Mouse (Mus musculus): ENCODE results near the gene Gnaq. TPM values are rescaled to one million over a fixed set of nuclear protein-coding genes. Genes with fewer than 3 reads are reported as not detected.

Gnaq gene
- polyA plus RNA-seq, 1 experiment, result 244 TPM

DNA sequence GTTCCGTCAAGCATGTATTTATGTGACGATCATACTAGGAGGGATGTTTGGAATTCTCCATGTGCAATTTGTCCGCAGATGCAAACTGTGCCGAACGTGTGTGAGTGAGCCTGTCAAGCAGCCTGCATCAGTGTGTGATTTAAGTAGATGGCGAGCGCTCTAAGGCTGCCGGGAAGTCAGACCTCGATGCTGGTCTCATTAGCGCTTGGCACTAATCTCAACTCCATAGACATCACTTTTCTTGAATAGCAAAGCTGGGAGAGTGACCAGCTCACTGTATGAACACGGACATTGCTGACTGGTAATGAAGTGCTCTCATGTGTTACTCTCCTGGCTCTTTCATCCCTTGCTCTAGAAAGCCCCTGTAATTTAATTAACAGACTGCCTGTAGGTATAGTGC is 252.3 kb downstream of the Gnaq start:
- H3K4me1 ChIP-seq (ENCODE audit: control insufficient read depth, insufficient read depth, low read length), result peaks cover 8% of the 10 kb centered on the region; the same call in 1 of the 2 replicates
- H3K4me3 ChIP-seq (ENCODE audit: insufficient read depth, low read depth, low read length), result no peak overlapping the region
- H3K27ac ChIP-seq (ENCODE audit: insufficient read depth, low read depth, low read length), result no peak overlapping the region
- 60% methylated on average over 11 of the region's 11 CpGs for WGBS
- TF ChIP-seq POLR2A (IDR thresholded peaks at IDR 0.05; ENCODE audit: insufficient read depth, low read depth, low read length) (no peak), CTCF (IDR thresholded peaks at IDR 0.05; ENCODE audit: insufficient read depth, low read depth, low read length) (no peak)

DNA sequence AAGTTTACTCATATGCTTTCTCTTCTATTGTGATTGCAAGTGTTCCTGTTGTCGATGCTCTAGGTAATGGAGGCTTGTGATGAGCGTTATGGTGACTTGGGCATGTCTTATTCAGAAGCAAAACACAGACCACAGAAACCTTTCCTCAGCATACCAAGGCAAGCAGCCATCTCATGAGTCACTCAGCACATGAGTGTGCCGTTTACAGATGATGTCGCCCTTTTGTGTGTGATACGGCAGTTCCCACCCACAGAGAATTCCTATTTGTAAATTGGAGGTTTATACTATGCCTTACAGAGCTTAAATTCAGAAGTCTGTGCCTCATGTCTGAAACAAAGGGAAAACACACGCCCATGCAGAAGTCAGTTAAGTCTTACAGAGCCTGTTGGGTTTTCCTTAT is 253.9 kb downstream of the Gnaq start:
- Histone ChIP-seq H3K27ac (ENCODE audit: insufficient read depth, low read depth, low read length) (no peak overlapping the region), H3K4me3 (ENCODE audit: insufficient read depth, low read depth, low read length) (no peak overlapping the region), H3K4me1 (ENCODE audit: control insufficient read depth, insufficient read depth, low read length) (peaks cover 8% of the 10 kb centered on the region; the same call in 1 of the 2 replicates)
- 22% methylated on average over 6 of the region's 6 CpGs for WGBS
- TF ChIP-seq CTCF (IDR thresholded peaks at IDR 0.05; ENCODE audit: insufficient read depth, low read depth, low read length) (no peak), POLR2A (IDR thresholded peaks at IDR 0.05; ENCODE audit: insufficient read depth, low read depth, low read length) (no peak)

DNA sequence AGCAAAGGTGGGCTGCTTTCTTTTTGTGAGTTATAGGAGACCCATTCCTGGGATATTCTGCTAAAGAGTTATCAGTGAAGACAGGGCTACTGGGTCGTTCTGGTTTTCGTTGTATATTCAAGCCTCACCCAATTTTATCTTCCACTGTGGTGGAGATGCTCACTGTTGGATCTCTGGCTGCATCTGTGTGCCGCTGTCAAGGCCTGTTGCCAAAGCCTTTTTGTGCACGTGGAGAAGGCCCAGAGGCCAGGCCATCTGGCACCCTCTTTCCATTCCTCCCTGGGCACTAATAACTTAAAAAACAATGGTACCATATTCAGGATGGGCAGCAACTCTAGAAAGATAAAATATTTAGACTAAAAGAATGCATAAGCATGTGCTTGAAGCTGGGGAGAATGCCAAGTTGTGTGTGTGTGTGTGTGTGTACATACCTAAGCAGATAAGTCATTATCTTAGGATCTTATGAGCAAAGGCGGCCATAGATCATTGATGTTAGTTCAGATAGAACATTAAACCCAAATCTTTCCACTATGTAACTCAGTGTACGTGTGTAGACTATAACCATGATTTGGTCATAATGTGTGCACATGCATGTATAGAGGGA is 257.7 kb downstream of the Gnaq start:
- TF ChIP-seq CTCF (IDR thresholded peaks at IDR 0.05; ENCODE audit: insufficient read depth, low read depth, low read length) (no peak), POLR2A (IDR thresholded peaks at IDR 0.05; ENCODE audit: insufficient read depth, low read depth, low read length) (no peak)
- Histone ChIP-seq H3K4me3 (ENCODE audit: insufficient read depth, low read depth, low read length) (no peak overlapping the region), H3K27ac (ENCODE audit: insufficient read depth, low read depth, low read length) (no peak overlapping the region), H3K4me1 (ENCODE audit: control insufficient read depth, insufficient read depth, low read length) (peaks cover 6% of the 10 kb centered on the region; the same call in 1 of the 2 replicates)
- WGBS, result 76% methylated on average over 6 of the region's 6 CpGs

DNA sequence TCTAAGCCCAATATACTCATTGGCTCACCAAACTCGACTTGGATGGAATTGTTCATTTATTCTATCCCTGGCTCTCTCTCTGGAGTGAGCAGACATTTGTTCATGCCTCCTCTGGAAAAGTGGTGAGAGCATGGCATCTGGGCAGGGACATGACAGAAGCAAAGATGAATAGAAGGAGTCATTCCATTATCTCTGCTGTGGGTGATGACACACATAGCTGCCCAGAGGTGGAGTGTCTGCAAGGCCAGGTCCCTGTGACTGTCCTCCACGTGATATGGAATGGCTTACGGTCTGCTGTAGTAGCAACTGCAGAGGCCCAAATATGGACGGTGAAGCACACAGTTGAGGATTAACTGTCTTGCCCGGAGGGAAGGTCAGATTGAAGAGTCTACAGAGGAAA is 261.8 kb downstream of the Gnaq start:
- H3K4me1 ChIP-seq (ENCODE audit: control insufficient read depth, insufficient read depth, low read length), result no peaks in the 10 kb centered on the region
- TF ChIP-seq POLR2A (IDR thresholded peaks at IDR 0.05; ENCODE audit: insufficient read depth, low read depth, low read length), result no peak
- WGBS, result 90% methylated on average over 5 of the region's 5 CpGs
- H3K27ac ChIP-seq (ENCODE audit: insufficient read depth, low read depth, low read length), result no peak overlapping the region
- H3K4me3 ChIP-seq (ENCODE audit: insufficient read depth, low read depth, low read length), result no peak overlapping the region

GRCm38 (mm10) chr19:16403101-16403500 is 270.5 kb downstream of the Gnaq start:
- H3K27ac ChIP-seq (ENCODE audit: insufficient read depth, low read depth, low read length), result no peak overlapping the region
- 95% methylated on average over 6 of the region's 6 CpGs for WGBS
- TF ChIP-seq POLR2A (IDR thresholded peaks at IDR 0.05; ENCODE audit: insufficient read depth, low read depth, low read length) (no peak), CTCF (IDR thresholded peaks at IDR 0.05; ENCODE audit: insufficient read depth, low read depth, low read length) (no peak)

DNA sequence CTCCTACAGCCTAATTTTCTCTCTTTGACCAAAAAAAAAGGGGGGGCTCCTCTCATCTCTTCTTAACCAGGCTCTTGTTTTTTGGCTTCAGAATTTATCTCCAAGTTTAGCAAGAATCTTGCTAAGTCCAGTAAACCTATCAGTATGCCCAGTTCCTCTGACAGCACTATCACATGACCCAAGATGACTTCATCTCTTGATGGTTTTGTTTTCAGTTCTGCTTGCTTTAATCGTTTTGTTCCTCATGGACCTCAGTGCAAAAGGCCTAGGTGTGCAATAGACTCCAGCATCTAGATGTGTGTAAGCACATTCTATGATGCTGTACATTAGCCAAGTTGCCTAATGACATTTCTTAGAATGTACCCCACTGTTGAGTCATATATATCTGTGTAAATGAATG is 275.1 kb downstream of the Gnaq start:
- Histone ChIP-seq H3K4me3 (ENCODE audit: insufficient read depth, low read depth, low read length) (no peak overlapping the region), H3K4me1 (ENCODE audit: control insufficient read depth, insufficient read depth, low read length) (no peaks in the 10 kb centered on the region), H3K27ac (ENCODE audit: insufficient read depth, low read depth, low read length) (no peak overlapping the region)
- TF ChIP-seq CTCF (IDR thresholded peaks at IDR 0.05; ENCODE audit: insufficient read depth, low read depth, low read length), result no peak
- no peak for TF ChIP-seq POLR2A (IDR thresholded peaks at IDR 0.05; ENCODE audit: insufficient read depth, low read depth, low read length)
- WGBS, result 76% methylated on average over 1 of the region's 1 CpGs

More at GRCm38 (mm10) chr19:16403101-16403500, 270.5 kb downstream of the Gnaq start:
- Histone ChIP-seq H3K4me3 (ENCODE audit: insufficient read depth, low read depth, low read length) (no peak overlapping the region), H3K4me1 (ENCODE audit: control insufficient read depth, insufficient read depth, low read length) (no peaks in the 10 kb centered on the region)

DNA sequence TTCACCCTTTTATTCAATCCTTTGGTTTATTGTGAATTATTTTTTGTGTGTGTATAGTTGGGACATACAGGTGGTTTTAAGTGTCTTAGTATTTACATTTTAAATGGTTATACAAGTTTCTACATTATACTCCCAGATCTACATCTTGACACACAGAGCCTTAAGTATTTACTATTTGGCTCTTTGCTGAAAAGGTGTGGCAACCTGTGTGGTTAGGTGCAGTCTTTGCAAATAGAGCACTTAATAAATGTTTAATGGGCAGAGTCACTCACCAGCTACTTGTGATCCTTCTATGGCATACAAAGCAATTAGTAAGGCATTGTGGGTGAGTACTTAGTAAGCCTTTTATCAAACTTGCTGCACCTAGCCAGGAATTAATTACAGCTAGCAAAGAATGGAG is 278.7 kb downstream of the Gnaq start:
- Histone ChIP-seq H3K4me1 (ENCODE audit: control insufficient read depth, insufficient read depth, low read length) (no peaks in the 10 kb centered on the region), H3K4me3 (ENCODE audit: insufficient read depth, low read depth, low read length) (no peak overlapping the region), H3K27ac (ENCODE audit: insufficient read depth, low read depth, low read length) (no peak overlapping the region)
- no peak for TF ChIP-seq CTCF (IDR thresholded peaks at IDR 0.05; ENCODE audit: insufficient read depth, low read depth, low read length)
- TF ChIP-seq POLR2A (IDR thresholded peaks at IDR 0.05; ENCODE audit: insufficient read depth, low read depth, low read length), result no peak

GRCm38 (mm10) chr19:16418086-16418663 is 285.5 kb downstream of the Gnaq start:
- Histone ChIP-seq H3K4me3 (ENCODE audit: insufficient read depth, low read depth, low read length) (no peak overlapping the region), H3K4me1 (ENCODE audit: control insufficient read depth, insufficient read depth, low read length) (no peaks in the 10 kb centered on the region), H3K27ac (ENCODE audit: insufficient read depth, low read depth, low read length) (no peak overlapping the region)
- 93% methylated on average over 5 of the region's 5 CpGs for WGBS
- TF ChIP-seq CTCF (IDR thresholded peaks at IDR 0.05; ENCODE audit: insufficient read depth, low read depth, low read length), result no peak
- TF ChIP-seq POLR2A (IDR thresholded peaks at IDR 0.05; ENCODE audit: insufficient read depth, low read depth, low read length), result no peak

DNA sequence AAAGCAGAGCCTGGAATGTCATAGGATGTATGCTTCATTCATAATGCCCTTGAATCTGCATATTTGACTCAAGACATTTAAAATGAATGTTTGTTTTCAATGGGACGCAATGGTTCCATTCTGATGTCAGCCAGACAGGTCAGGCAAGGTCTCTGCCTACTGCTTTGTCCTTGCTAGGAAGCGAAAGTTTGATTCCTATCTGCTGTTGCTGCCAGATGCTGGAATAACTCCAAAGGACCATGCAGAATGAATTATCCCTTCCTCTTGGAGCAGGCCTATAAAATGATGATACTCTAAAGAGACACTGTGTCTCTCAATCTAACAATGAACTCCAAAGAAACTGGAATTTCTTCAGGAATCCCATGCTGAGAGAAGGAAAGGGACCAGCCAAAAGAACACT is 293.0 kb downstream of the Gnaq start:
- Histone ChIP-seq H3K4me1 (ENCODE audit: control insufficient read depth, insufficient read depth, low read length) (no peaks in the 10 kb centered on the region), H3K27ac (ENCODE audit: insufficient read depth, low read depth, low read length) (no peak overlapping the region), H3K4me3 (ENCODE audit: insufficient read depth, low read depth, low read length) (no peak overlapping the region)
- no peak for TF ChIP-seq CTCF (IDR thresholded peaks at IDR 0.05; ENCODE audit: insufficient read depth, low read depth, low read length)
- no peak for TF ChIP-seq POLR2A (IDR thresholded peaks at IDR 0.05; ENCODE audit: insufficient read depth, low read depth, low read length)
- WGBS, result 90% methylated on average over 2 of the region's 2 CpGs
